Mouse (Mus musculus): ENCODE results near the gene Rgs9.
"Not testable (repeated sequence)": the region's sequence is repeated elsewhere in the genome, so short reads cannot be mapped to it uniquely, and the experiment has no call there.

Gene Rgs9

DNA sequence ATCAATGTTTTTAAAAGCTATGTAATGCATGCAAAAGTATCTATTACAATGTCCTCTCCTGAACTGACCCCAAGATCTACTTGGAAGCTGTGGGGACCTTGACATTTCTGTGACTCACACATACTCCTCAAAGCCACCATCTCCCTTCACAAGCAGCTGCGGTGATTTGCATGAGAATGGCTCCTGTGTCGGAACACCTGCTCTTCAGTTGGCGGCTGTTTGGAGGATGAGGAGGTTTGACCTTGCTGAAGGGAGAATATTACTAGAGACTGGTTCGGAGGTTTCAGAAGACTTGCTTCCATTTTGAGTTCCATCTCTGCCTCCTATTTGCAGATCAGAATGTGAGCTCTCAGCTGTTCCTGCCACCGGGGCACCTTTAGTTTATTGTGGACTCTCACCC, 7.8 kb upstream of the Rgs9 start:
- no peak for DNase-seq (ENCODE audit: low spot score in 2 of 2)

DNA sequence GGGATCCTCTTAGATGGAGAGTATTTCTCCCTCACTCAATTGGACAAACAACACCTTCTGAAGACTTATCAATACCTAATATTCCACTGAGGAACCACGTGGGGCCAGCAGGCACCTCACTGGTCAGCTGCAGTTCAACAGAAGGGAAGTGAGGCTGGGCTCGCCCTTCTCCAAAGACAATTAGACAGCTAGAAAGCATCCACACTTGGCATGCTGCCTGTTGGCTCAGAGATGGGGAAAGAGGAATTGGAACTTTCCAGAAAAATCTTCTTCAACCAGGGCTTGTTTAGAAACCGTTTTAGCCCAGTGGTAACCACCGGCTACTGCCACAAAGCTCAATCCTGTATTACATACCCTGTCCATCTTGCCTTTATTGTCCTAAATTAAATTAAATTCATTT, 4.4 kb upstream of the Rgs9 start:
- DNase-seq (ENCODE audit: low spot score in 2 of 2): peak in 1 of 2 experiments; percentile 15

DNA sequence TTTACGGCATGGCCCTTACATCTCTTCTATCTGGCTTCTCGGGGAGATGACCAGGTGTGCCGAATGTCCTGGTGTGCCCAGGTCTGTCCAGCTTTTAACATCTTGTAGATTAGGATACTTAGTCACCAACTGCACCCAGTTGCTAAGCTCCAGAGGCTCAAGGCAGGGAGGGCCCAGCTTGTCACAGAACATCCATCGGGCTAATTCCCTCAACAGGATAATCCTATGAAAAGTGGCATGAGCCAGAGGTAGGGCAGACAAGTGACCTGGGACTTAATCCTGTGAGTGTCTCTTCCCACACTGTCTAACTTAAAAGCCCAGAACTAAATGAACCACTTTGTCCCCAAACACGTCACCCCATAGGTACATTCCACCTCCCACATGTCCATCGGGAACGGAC, 898 bp downstream of the Rgs9 start:
- no peak for DNase-seq (ENCODE audit: low spot score in 2 of 2)

DNA sequence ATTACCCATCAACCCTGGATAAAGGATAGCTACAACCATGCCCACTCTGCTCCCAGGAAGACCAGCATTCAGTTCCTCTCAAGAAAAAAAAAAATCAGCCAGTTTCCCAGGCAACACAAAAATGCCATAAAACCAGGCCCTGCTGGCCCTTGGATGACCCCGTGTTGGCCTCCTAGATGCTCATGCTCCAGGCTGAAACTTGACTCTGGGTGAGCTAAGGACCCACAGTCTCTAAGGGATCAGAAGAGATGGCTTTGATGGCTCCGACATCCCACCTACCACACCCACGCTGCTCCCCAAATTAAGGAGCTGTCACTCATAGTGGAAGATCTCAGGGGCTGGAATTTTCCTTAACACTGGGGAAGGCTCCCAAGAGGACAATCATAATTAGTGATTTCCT, 5.9 kb downstream of the Rgs9 start:
- DNase-seq (ENCODE audit: low spot score in 2 of 2): no peak

DNA sequence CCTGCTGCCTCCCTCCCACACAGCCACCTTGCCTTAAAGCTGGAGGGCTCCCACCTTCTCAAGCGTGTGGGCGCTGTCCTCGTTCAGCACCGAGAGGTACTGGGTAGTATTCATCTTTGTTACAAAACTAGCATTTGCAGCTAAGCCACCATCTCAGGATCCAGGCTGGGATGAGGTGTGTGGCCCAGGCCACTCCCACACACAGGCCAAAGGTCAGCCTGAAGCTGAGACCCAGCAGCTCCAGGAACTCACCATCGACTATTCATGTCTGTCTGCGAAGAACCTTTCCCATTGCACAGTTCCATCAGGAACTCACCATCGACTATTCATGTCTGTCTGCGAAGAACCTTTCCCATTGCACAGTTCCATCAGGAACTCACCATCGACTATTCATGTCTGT, 8.6 kb downstream of the Rgs9 start:
- not testable (repeated sequence) for DNase-seq (ENCODE audit: low spot score in 2 of 2)

DNA sequence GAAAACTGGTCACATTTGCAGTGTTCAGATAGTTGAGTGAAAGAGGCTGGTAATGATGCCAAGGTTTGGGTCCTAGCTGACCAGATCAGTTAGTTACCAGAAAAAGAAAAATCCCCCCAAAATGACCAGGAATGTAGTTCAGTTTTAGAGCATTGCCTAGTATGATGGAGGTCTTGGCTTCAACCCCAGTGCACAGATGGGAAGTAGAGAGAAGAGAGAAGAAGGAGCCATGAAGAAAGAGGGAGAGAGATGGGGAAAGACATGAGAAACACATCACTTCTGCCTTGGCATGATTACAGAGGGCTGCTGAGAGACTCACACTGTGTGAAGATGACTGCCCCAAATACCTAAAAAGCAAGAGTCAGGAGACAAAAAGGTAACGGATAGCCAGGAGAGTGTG, 13.1 kb downstream of the Rgs9 start:
- no peak for DNase-seq (ENCODE audit: low spot score in 2 of 2)

DNA sequence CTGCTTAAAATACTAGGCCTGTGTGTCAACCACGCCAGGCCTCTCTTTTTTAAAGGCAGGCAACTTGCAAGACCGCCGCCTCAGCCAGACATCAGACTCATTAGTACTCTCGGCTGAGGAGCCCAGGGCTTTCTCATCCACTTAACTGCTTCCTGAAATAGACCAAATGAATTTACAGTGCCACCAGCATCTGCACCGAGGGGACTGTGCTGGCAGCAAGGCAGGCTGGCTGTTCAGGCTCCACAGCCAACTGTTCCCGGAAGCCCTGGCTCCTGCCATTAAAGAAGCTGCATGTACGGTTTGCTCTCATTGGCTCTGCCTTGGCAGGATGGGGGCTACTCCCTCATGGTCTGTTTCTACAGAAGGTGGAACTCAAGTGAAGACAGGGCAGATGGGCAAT, 19.7 kb downstream of the Rgs9 start:
- no peak for DNase-seq (ENCODE audit: low spot score in 2 of 2)

DNA sequence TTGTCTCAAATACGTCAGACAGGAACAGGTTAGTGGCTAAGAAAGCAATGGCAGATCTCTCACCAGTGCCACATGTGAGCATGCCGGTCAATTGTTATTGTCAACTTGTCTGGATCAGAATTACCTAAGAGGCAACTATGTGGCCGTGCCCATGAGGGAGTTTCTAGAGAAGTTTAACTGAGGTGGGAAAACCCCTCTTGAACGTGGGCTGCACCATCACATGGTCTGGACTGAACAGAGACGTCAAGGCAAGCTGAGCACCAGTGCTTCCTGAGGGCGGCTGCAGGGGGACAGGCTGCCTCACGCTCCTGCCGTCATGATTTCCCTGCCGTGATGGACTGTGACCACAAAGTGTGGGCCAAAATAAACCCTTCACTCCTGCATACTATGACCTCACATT, 26.5 kb downstream of the Rgs9 start:
- DNase-seq (ENCODE audit: low spot score in 2 of 2): no peak

DNA sequence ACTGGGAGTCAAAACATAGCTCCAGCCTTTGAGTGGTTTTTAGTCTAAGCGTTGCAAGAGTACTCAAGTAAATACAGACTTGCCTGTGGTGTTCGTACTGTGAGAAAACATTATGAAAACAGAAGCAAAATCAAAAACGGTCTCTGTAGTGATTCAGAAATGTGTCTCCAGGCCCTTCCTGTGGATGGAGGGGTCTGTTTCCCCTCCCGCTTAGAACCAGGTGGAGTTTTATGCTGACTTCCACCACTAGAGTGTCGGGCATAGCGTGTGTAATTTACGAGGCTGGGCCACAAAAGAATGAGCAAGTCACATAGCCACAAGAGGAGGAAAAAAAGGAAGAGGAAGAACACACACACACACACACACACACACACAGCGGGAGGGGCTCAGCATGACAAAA, 27.6 kb downstream of the Rgs9 start:
- no peak for DNase-seq (ENCODE audit: low spot score in 2 of 2)

DNA sequence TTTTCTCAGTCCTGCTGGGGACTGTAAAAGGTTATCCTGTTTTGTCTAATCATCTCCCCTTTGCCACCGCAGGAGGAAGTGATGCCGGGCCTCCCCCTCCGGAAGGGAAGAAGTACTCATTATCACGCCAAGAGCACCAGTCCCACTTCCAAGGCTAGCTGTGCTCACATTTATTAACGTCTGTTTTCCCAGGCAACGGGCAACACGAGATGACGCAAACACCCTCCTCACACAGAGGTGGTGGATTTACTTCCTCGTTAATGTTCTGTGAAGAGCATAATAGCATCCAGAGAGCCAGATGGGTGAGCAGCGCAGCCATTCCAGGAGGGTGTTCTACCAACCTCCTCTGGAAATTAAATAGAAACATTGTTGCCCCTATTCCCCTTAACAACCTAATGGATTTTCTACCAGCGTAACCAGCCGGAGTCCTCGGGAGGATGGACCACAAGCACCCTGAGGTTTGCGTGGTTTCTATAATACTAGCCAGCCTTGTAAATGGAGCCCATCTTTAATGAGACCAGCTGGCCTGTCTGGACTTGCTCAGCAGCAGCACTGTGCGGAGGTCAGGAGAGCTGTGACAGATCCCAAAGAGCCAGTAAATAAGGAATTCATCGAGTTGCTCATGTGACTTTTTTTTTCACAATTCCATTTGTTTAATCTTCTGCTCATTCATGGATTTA, 28.1 kb downstream of the Rgs9 start:
- DNase-seq (ENCODE audit: low spot score in 2 of 2): peak in 1 of 2 experiments; percentile 18

DNA sequence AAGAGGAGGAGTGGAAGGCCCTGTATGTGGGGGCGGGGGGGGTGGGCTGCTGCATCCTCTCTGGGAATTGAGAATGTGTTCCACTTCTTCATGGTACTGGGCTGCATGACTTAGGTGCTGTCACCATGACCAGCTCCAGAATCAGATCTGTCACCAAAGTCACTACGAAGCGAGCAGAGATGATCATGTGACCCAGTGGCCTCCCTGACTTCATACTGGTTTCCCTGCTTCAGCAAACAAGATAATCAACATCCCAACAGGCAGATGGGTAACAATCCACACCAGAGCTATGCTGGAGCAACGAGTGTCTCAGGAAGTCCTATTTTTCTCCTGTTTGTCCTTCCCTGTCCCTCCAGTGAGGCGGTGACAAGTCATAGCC, 28.7 kb downstream of the Rgs9 start:
- no peak for DNase-seq (ENCODE audit: low spot score in 2 of 2)

DNA sequence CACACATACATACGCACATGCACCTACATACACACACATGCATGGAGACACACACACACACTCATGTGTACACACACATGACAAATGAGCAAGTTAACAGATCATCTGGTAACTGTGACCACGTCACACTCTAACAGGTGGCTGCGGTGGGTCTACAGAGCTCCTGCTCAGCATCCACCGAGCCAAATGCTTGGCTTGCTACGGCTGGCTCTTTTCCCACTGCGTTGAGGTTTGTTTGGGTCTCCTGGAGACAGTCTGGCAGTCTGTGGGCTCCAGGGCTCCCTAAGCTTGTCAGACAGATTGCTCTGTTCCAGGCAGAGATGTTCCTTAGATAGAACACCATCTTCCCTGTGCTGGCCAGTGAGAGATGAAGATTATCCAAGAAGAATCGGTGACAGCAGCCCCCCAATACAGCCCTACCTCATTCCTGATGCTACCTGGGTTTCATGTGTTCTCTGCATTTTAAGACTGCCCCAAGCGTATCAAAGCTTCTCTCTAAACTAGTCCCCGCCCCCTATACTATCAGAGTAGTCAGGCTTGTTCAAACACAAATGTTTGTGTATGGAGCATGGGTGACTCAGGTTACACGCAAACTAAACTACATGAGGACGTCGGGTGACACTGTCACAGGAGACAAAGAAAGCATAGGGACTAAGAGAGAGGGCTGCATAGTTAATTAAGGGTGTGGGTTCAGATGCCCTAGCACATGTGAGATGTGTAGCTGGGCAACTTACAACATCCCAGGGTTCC, 31.6 kb downstream of the Rgs9 start:
- DNase-seq (ENCODE audit: low spot score in 2 of 2): peak in 1 of 2 experiments; percentile 27

DNA sequence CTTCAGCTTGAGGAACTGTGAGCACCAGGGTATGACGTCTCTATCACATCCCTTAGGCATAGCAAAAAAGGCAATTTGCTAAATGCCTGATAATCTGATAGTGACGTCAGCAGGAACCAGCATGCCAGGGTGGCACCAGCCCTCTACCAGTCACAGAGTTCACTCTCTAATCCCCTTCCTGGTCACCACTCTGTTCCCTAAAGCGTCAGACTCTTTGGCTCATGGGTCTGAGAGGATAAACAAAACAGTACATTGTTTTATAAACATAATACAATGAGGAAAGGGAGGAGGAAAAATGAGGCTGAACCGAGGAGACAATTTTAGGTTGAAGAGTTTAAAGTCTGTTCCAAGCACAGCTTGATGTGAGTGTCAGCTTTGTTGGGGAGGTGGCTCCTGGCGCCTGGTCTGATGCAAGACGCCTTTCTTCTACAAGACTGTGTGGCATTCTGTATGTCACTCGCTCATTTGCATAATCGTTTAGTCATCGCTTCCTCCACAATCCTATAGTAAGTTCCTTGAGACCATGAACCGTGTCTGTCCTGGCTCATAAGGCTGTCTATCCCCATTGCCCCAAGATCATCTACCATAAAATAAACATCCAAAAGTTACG, 33.7 kb downstream of the Rgs9 start:
- DNase-seq (ENCODE audit: low spot score in 2 of 2): no peak

DNA sequence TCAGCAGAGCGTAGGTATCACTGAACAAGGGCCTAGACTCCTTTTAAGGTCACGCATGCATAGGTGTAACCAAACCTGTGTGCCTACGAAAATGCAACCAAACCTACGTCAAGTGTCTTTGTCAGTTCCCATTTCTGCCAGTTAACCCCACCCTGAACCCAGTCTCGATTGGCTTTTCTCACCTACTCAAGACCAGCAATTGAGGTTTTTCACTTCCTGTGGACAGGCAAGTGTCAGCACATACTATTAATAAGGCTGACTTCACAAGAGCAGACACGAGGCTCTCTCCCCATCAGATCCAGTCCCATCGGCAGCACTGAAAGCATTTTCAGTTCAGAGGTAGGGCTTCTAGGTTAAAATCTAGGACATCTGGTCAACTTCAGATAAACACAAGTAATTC, 37.4 kb downstream of the Rgs9 start:
- no peak for DNase-seq (ENCODE audit: low spot score in 2 of 2)

DNA sequence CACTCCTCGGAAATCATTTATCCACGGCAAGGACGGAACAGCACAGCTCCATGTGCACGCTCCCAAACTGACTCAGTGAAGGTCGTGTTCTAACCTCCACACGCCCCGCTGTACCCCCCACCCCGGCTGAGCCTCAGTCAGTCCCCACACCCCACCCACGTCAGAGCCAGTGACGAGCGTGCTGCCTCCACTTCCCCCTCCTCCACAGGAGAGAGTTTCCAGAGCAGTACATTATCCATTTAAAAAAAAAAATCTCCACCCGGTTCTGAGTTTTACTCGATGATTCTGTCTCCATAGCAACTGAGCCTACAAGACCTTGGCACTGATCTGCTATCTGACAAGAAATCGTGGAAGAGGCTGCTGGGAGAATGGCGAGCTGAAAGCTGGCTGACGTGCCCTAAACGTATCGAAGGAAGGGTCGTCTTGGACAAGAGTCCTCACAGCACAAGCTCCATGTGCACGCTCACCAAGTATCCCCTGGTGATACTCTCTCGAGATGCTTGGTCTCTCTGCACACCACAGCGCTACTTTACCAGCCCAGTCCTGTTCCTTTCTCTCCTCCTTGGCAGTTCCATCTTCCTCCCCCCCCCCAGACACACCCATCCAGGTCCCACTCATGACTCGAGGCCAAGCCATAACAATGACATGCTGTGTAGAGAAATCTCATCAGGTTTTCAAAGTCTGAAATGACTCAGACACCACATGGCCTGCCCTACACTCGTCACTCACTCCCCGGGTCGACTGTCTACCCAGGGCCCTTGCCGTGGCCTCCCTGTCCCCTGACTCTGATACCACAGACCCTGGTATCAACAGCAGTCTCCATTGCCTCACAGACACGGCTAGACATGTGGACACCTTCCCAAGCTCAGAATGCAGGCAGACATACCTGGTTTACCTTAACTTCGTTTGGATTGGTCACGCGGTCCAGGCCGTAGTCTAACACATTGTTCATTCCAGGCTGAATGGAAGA, 38.7 kb downstream of the Rgs9 start:
- DNase-seq (ENCODE audit: low spot score in 2 of 2): no peak

DNA sequence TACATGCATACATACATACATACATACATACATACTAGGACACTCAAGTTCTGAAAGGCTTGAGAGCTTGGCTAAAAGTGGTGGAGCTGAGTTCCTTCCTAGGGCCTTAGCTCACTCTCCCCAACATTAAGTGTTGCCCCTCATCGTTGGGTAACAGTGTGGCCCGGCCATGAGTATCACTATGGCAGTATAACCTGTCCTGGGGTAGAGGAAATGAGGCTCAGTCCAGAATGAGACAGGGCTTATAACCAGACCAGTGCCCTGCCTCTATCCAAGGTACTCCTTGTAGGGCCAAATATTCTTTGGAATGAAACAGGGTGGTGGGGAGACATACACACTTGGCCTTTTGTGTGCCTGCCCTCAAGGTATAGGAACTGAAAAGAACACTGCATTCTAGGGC, 40.1 kb downstream of the Rgs9 start:
- DNase-seq (ENCODE audit: low spot score in 2 of 2): no peak

DNA sequence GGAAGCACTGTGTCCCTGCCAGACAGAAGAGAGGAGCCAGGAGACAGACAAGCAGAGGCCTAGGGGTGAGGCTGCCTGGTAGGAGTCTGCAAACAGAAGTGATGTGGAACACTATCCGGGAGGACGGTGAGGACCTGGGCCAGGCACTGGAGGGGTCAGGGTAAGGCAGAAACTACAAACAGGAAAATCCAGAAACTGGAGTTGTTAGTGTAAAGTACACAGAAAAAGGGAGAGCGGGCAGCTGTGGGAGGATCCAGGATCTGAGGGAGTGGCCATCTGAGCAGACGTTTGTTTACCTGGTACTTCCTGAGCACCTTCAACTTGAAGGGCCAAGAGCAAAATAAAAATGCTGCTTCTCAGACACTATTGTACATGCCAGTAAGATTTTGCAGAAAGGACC, 42.9 kb downstream of the Rgs9 start:
- DNase-seq (ENCODE audit: low spot score in 2 of 2): peak in 1 of 2 experiments; percentile 31

DNA sequence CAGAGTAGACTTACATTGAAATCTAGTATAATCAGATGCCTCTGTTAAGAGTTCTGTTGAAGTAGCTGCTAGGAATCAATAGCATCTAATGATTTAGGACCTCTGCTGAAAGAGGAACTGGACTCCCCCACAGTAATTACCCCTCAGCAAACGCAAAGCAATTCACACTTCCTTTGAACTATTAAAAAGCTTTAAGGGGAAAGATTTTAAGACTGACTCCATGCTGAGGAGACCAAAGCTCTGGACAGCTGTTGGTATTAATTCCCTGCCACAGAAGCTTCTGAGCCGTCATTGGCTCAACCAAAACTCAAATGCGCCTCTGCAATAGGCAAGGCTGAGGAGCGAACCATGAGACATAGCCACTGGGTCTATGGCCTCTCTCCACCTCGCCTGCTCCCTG, 45.4 kb downstream of the Rgs9 start:
- DNase-seq (ENCODE audit: low spot score in 2 of 2): no peak

DNA sequence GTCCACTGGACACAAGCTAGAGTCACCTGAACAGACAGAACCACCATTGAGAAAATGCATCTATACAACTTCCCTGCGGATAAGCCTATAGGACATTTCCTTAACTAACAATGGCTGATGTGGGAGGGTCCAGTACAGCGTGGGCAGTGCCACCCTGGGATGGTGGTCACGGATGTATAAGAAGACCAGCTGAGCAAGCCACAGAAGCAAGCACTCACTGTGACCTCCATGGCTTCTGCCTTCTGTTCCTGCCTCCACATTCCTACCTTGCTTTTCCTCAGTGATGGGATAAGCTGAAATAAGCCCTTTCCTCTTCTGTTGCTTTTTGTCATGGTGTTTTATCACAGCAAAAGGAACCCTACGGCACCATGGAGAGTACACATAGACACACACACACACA, 47.4 kb downstream of the Rgs9 start:
- no peak for DNase-seq (ENCODE audit: low spot score in 2 of 2)

DNA sequence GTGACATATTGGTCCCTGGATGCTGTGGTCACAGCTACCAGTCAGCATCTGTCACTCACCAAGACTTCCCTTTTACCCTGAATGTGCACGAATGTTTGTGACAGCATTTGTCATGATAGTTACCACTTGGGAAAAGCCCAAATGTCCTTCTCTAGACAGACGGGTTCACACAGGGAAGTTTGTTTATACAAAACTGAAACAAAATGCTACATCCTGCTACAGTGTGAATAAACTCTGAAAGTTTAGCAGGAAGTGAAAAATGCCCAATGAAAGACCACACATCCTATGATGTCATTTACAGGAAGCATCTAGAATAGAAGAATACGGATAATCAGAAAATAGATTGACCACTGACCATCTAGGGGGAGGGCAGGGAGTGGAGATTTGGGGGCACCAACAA, 51.0 kb downstream of the Rgs9 start:
- DNase-seq (ENCODE audit: low spot score in 2 of 2): no peak

DNA sequence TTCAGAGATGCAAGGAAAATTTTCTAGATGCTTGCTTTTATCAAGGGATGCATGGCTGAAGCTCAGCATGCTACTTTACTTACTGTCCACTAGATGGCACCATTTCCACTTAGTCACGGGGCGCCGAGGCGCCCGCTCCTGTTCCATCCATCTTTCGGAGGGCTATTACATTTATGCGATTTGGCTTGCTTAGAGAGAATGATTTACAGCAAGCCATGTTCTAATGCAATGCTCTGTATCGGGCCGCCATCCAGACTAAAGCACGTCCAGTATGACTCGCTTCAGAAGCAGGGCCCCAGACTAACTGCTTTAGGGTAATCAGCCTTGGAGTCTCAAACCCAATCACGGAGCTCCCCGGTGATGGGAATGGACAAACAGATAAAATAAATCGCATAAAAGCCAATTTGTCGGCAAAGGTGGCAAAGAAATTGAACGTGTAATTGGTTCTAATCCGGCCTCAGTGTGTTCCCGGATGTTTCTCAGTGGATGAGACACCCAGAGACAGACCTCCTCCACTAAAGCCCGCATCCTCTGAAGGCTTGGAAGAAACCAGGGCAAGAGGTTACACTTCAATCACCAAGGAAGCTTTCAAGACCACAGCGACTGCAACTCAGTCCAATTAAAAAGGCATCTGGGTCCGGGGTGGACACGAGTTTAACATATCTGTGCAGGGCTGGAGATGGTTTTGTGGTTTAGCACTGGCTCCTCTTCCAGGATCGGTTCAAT, 53.1 kb downstream of the Rgs9 start:
- DNase-seq (ENCODE audit: low spot score in 2 of 2): peak in 1 of 2 experiments; percentile 15
